Mouse (Mus musculus) spleen, adult 18-20 months (tissue): Measurements from ENCODE around the gene Grb10.

Experiments
- DNase-seq, 2 experiments: peaks; one replicate each; pipeline ENCODE4 v3.0.0; 2022; ENCODE audit warnings: mixed read lengths in 2 of 2

Grb10 gene

DNA sequence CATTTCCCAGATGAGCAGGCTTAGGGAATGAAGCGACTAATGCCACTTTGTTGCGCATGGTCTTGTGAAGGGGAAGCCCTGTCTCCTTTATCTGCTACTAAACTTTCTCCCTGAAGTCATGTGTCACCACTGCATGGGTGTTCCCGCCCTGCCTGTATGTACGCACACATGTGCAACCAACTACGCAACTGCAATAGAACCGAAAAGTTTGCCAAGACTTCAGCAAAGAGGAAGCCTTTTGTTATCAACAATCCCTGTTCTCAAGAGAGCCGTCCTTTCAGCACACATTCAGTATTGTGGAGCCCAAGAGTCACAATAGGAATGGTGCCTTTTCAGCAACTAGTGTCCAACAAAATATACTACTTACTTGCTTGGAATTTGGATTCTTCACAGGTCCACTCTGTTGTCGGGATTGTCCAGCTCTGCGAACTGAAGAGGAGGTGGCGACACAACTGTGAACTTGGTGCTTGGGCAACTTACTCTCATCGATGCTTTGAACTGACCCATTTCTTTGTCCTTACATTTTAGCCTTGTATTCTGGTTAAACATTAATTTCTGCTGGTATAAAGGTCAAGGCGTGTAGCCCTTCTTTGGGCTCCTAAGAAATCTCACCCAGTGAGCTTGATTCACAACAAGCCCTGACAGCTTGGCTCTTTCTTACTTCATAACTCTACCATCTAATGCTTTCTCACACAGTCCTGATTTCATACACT is 140.7 kb downstream of the Grb10 start, which contains the start of gene Ddc:
TSS of gene Ddc (minus strand) at position 500 of the 713 bp plus-strand sequence.
- DNase-seq = no peak

GRCm38 (mm10) chr11:11895479-11895878 is 143.0 kb downstream of the Grb10 start:
- no peak for DNase-seq

- DNase-seq = no peak
These were observed 144.7 kb downstream of the Grb10 start for GRCm38 (mm10) chr11:11893769-11894168.

GRCm38 (mm10) chr11:11892993-11893602 is 145.4 kb downstream of the Grb10 start:
- no peak for DNase-seq

DNA sequence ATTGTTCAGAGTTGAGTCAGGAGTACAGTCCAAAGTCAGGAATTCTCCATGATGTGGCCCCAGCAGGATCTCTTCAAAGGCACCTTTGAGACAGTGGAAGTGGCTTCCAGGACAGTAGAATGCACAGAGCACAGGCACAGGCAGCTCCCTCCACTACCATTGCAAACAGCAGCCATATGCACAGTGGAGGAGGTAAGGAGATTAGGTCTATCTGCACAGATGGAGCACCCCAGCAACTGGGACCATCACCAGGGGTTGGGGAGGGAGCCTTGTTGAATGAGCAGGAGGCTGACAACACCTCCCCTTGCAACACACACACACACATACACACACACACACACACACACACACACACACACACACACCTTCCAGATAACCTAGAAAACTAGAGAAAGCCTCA is 146.7 kb downstream of the Grb10 start:
- no peak for DNase-seq

DNA sequence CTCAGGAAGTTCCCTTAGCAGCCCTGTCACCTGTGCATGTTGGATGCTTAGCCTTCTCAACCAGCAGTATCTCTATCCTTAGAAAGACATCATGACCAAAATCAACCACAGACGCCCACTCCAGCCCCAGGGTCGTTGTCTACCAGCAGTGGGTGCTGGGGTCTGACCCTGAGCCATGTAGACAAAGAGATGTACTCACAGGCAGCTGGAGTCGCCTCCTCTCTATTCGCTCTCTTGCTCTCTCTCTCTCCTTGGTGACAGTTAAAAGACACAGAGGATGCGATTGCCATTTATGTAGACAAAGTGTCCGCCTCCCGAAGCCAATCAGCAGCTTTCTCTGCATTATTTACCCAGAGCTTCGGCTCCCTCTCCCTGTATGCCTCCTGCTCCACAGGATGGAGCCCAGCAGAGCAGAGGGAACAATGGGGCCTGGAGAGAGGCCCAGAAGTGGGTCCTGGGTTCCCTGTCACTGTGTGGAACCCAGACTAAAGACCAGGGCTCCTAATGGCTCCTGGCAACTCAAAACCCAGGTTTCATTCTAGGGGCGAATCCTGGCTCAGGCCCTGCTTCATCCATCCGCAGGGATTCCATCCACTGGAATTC is 148.2 kb downstream of the Grb10 start:
- DNase-seq = no peak

DNA sequence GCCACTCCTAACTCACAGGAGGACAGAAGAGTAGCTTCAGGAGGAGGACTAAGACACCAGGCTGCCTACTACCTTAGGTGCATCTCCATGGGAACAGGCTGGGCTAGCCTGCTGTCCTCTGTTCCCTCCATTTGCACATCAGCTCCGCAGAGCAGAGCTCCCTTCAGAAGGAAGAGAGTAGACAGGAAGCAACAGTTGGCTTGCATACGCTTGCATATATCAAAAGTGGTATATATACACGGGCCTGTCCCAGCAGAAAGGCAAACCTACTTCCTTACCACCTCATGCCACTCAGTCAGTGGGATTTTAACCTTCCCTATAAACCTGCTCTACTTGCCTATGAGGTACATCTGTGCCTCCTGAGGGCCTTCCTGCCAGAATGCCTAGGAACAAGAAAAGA is 149.8 kb downstream of the Grb10 start:
- no peak for DNase-seq

DNA sequence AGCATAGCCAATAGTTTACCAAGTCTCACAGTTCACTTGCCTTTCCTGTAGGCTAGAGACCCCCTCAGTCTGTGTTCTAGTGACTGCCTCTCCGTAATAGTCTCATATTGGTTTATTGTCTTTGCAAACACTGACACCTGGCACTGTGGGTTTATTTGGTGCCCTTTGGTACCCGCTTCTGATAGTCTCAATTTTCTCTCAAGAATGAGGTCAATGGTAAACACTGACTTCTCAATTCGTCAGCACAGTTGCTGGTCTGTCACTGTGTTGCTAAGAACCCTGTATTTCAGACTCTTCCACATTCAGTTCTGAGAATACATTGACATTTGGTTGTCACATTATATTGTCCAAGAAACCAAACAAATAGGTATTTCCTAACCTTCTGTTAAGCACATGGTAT is 150.4 kb downstream of the Grb10 start:
- DNase-seq = no peak

DNA sequence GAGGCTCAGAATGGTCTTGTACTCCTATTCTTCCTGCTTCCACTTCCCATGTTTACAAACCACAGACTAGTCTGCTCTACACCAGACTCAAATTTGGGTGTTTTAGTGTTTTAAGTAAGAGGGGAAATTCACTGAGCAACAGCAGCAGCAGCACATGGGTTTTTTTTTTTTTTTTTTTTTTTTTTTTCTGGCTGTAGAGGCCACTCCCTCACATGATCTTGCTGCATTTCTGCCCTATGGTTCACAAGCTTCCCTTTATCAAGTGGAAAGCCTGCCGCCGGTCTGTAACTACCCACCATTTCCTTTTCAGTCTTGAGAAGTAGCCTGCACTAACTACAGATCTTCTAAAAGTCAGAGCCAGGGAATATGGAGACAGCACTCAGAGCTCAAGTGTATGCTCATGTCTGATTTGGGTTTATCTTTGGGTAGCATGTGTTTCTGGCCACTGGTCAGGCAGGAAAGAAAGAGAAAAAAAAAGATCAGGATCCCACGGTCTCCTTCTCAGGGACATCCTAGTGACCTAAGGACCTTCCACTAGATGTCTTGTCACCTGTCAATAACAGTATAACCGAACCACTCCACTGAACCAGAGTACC is 152.0 kb downstream of the Grb10 start:
- DNase-seq = no peak

- no peak for DNase-seq
These were observed 152.6 kb downstream of the Grb10 start for GRCm38 (mm10) chr11:11885921-11886320.

GRCm38 (mm10) chr11:11885246-11885643 is 153.2 kb downstream of the Grb10 start:
- DNase-seq = no peak

DNA sequence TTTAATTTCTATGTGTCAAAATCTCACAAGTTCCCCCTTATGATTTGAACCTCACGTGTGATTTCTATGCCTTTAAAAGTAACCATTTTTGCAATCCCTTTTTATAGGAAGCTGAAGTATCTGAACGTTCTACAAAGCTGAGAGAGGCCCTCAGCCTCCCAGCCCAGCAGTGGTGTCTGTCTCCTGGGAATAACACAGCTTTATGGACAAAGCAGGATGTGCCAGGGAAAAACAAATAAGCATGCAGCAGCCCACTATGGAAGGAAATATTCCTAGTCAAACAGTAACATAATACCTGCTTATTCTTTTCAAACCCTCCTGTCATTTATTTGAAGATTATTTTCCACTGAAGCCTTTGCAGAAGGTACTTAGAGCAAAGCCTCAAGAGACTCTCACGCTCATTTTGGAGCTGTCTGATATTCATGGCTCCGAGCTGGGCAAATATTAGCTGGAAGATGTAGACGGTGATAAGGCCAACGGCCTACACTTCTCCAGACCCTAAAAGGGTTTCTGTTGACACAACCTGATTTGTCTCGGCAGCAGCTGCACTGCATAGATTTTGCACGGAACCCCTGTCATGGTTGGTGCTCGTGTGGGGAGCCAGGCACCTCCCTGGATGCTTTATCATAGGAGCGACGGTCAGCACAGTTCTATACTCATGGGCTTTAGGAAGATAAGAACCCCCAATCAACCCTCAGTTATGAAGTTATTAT is 153.8 kb downstream of the Grb10 start:
- DNase-seq = no peak

DNA sequence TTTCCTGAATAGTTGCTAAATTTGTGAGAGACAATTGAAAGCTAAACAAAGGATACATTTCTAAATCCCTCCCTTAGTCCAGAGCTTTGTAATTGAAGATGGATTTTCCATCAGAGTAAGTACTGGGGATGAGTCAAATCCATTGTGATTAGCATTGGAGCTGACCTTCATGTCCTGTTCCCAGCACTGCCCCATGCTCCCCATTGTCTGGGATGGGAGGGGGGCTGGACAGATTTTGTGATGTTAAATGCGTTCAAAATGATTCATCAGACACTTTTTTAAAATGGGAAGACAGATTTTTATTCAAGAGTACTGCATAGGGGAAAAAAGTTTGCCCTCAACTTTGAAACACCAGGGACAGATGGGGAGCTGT is 156.7 kb downstream of the Grb10 start:
- no peak for DNase-seq

DNA sequence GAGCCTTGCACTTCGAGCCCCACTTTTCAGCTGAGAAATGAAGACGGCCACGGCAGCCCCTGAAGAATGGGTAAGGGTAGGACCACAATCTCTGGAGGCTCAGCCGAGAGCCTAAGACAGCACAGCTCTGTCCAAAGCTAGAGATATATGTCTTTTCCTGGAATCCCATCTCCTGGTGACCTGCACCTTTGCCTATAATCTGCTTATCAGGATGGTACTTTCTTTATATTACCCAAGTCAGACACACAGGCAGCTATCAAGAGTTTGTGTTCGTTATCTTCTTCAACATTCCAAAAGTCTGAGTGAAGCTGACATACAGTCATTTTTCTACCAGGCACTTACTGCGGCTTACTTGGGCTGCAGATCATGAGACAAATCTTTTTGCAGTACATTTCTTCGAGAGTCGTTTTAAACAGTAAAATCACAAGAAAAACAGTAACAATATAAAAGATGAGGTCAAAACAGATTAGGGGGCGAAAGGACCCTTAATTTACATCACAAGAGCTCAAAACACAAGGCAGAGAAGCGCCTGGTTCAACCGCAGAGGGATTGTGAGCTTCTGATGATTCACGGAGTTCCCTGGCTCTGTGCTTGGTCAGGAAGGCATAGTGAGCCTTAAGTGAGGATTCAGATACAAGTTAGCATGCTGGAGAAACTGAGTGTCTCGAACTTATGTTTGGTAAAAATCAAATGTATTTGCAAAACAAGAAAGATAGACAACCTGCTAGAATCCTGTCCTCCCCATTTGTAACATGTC is 157.3 kb downstream of the Grb10 start:
- DNase-seq = no peak
